Mouse (Mus musculus): ENCODE results near the gene Pex11b. TPM values are rescaled to one million over a fixed set of nuclear protein-coding genes. Genes with fewer than 3 reads are reported as not detected.
A peak's percentile ranks its signal among the peaks of the same experiment; 100 is the strongest.
"Not testable (repeated sequence)": the region's sequence is repeated elsewhere in the genome, so short reads cannot be mapped to it uniquely, and the experiment has no call there.

Gene Pex11b
- polyA plus RNA-seq, 1 experiment from 2014 or later, result 19.8 TPM

- H3K36me3 ChIP-seq, result no peaks in the 10 kb centered on the region
- H3K4me3 ChIP-seq (replicated peaks), result peak overlapping the region; percentile 31
- 0 out of 2 replicates have a peak, but pooled peaks cover 9% of the 10 kb centered on the region for H3K27me3 ChIP-seq
- no peaks in the 10 kb centered on the region for H3K9me3 ChIP-seq (replicated peaks)
- WGBS (ENCODE audit: insufficient replicate concordance), result 11% methylated on average over 17 of the region's 18 CpGs
- peak; percentile 26; the same call in 1 of the 2 replicates for ATAC-seq (ENCODE audit: low read depth)
- H3K27ac ChIP-seq, result no peak overlapping the region
- H3K4me1 ChIP-seq (replicated peaks), result peaks cover 12% of the 10 kb centered on the region
- 0 out of 2 replicates have a peak overlapping the region, but pooled peaks have one; percentile 38 for H3K9ac ChIP-seq
- H3K4me2 ChIP-seq, result peak overlapping the region; percentile 59
- DNase-seq, result peak; percentile 34
These were observed 28.5 kb downstream of the Pex11b start for GRCm38 (mm10) chr3:96663432-96664239.

GRCm38 (mm10) chr3:96665732-96666363 lies 30.7 kb downstream of the Pex11b start:
- ATAC-seq (ENCODE audit: low read depth); H3K9me3 ChIP-seq (replicated peaks); H3K4me3 ChIP-seq (replicated peaks); H3K4me2 ChIP-seq; DNase-seq; H3K27ac ChIP-seq; H3K36me3 ChIP-seq; H3K9ac ChIP-seq: not testable (repeated sequence)
- Histone ChIP-seq H3K4me1 (replicated peaks) (peaks cover 24% of the 10 kb centered on the region), H3K27me3 (peaks cover 19% of the 10 kb centered on the region)
- 71% methylated on average over 7 of the region's 7 CpGs for WGBS (ENCODE audit: insufficient replicate concordance)

- Histone ChIP-seq H3K9me3 (replicated peaks) (no peaks in the 10 kb centered on the region), H3K27me3 (peaks cover 27% of the 10 kb centered on the region), H3K27ac (no peak overlapping the region), H3K36me3 (no peaks in the 10 kb centered on the region), H3K9ac (no peak overlapping the region), H3K4me1 (replicated peaks) (peaks cover 27% of the 10 kb centered on the region), H3K4me2 (no peak overlapping the region), H3K4me3 (replicated peaks) (no peak overlapping the region)
- DNase-seq (no peak), ATAC-seq (ENCODE audit: low read depth) (no peak)
- WGBS (ENCODE audit: insufficient replicate concordance), result 84% methylated on average over 5 of the region's 5 CpGs
These were observed 31.7 kb downstream of the Pex11b start for GRCm38 (mm10) chr3:96666916-96667315.

GRCm38 (mm10) chr3:96667316-96667715 lies 32.1 kb downstream of the Pex11b start:
- H3K27me3 ChIP-seq, result peaks cover 27% of the 10 kb centered on the region
- H3K9ac ChIP-seq, result no peak overlapping the region
- no peaks in the 10 kb centered on the region for H3K9me3 ChIP-seq (replicated peaks)
- H3K4me2 ChIP-seq, result no peak overlapping the region
- no peaks in the 10 kb centered on the region for H3K36me3 ChIP-seq
- H3K4me1 ChIP-seq (replicated peaks), result peaks cover 27% of the 10 kb centered on the region
- WGBS (ENCODE audit: insufficient replicate concordance), result 31% methylated on average over 1 of the region's 1 CpGs
- ATAC-seq (ENCODE audit: low read depth) (no peak), DNase-seq (no peak)
- no peak overlapping the region for H3K4me3 ChIP-seq (replicated peaks)
- no peak overlapping the region for H3K27ac ChIP-seq

- Histone ChIP-seq H3K4me3 (replicated peaks) (no peak overlapping the region), H3K4me1 (replicated peaks) (peaks cover 24% of the 10 kb centered on the region), H3K9me3 (replicated peaks) (no peaks in the 10 kb centered on the region), H3K4me2 (no peak overlapping the region), H3K36me3 (no peaks in the 10 kb centered on the region), H3K9ac (no peak overlapping the region), H3K27ac (no peak overlapping the region), H3K27me3 (peaks cover 30% of the 10 kb centered on the region)
- WGBS (ENCODE audit: insufficient replicate concordance), result 76% methylated on average over 5 of the region's 5 CpGs
- DNase-seq (no peak), ATAC-seq (ENCODE audit: low read depth) (no peak)
These were observed 33.4 kb downstream of the Pex11b start for GRCm38 (mm10) chr3:96668424-96669067.

- ATAC-seq (ENCODE audit: low read depth) (peak; percentile 92), DNase-seq (peak; percentile 56)
- H3K27me3 ChIP-seq, result peaks cover 28% of the 10 kb centered on the region
- H3K9ac ChIP-seq, result peak within 1 kb of the TSS; percentile 45
- peak within 1 kb of the TSS; percentile 74 for H3K4me2 ChIP-seq
- peaks cover 16% of the 10 kb centered on the region for H3K4me1 ChIP-seq (replicated peaks)
- no peak within 1 kb of the TSS for H3K27ac ChIP-seq
- no peaks in the 10 kb centered on the region for H3K9me3 ChIP-seq (replicated peaks)
- no peaks in the 10 kb centered on the region for H3K36me3 ChIP-seq
- H3K4me3 ChIP-seq (replicated peaks), result peak within 1 kb of the TSS; percentile 53
- 4% methylated on average over 35 of the region's 35 CpGs for WGBS (ENCODE audit: insufficient replicate concordance)
These were observed 34.7 kb downstream of the Pex11b start, which contains the start of gene Ankrd35 for GRCm38 (mm10) chr3:96669727-96670468. Gene Ankrd35, plus strand, starts transcription at chr3:96670131.

- no peak overlapping the region for H3K27ac ChIP-seq
- no peak for ATAC-seq (ENCODE audit: low read depth)
- H3K9me3 ChIP-seq (replicated peaks), result no peaks in the 10 kb centered on the region
- H3K4me2 ChIP-seq, result no peak overlapping the region
- no peak for DNase-seq
- H3K4me1 ChIP-seq (replicated peaks), result peaks cover 16% of the 10 kb centered on the region
- no peak overlapping the region for H3K9ac ChIP-seq
- H3K36me3 ChIP-seq, result no peaks in the 10 kb centered on the region
- 70% methylated on average over 5 of the region's 5 CpGs for WGBS (ENCODE audit: insufficient replicate concordance)
- no peak overlapping the region for H3K4me3 ChIP-seq (replicated peaks)
- H3K27me3 ChIP-seq, result peaks cover 28% of the 10 kb centered on the region
These were observed 36.3 kb downstream of the Pex11b start for GRCm38 (mm10) chr3:96671519-96671918.

- no peaks in the 10 kb centered on the region for H3K36me3 ChIP-seq
- H3K4me2 ChIP-seq, result no peak overlapping the region
- peaks cover 17% of the 10 kb centered on the region for H3K4me1 ChIP-seq (replicated peaks)
- peaks cover 30% of the 10 kb centered on the region for H3K27me3 ChIP-seq
- no peaks in the 10 kb centered on the region for H3K9me3 ChIP-seq (replicated peaks)
- DNase-seq (no peak), ATAC-seq (ENCODE audit: low read depth) (no peak)
- whole genome bisulfite sequencing (ENCODE audit: insufficient replicate concordance), result 63% methylated on average over 4 of the region's 4 CpGs
- no peak overlapping the region for H3K4me3 ChIP-seq (replicated peaks)
- H3K27ac ChIP-seq, result no peak overlapping the region
- no peak overlapping the region for H3K9ac ChIP-seq
These were observed 38.3 kb downstream of the Pex11b start for GRCm38 (mm10) chr3:96673514-96673913.

- H3K36me3 ChIP-seq, result no peaks in the 10 kb centered on the region
- H3K4me1 ChIP-seq (replicated peaks), result peaks cover 26% of the 10 kb centered on the region
- ATAC-seq (ENCODE audit: low read depth) (no peak), DNase-seq (no peak)
- H3K27ac ChIP-seq, result no peak overlapping the region
- no peak overlapping the region for H3K4me3 ChIP-seq (replicated peaks)
- peaks cover 34% of the 10 kb centered on the region for H3K27me3 ChIP-seq
- H3K9ac ChIP-seq, result no peak overlapping the region
- no peak overlapping the region for H3K4me2 ChIP-seq
- H3K9me3 ChIP-seq (replicated peaks), result no peaks in the 10 kb centered on the region
- 61% methylated on average over 8 of the region's 8 CpGs for WGBS (ENCODE audit: insufficient replicate concordance)
These were observed 39.3 kb downstream of the Pex11b start for GRCm38 (mm10) chr3:96674442-96674841.

GRCm38 (mm10) chr3:96675171-96675570 lies 40.0 kb downstream of the Pex11b start:
- Histone ChIP-seq H3K4me2 (no peak overlapping the region), H3K27ac (no peak overlapping the region), H3K9me3 (replicated peaks) (no peaks in the 10 kb centered on the region), H3K4me1 (replicated peaks) (peaks cover 26% of the 10 kb centered on the region), H3K4me3 (replicated peaks) (no peak overlapping the region), H3K9ac (no peak overlapping the region), H3K27me3 (peaks cover 39% of the 10 kb centered on the region), H3K36me3 (no peaks in the 10 kb centered on the region)
- no peak for DNase-seq
- no peak for ATAC-seq (ENCODE audit: low read depth)
- WGBS (ENCODE audit: insufficient replicate concordance), result 59% methylated on average over 3 of the region's 3 CpGs

- DNase-seq (no peak), ATAC-seq (ENCODE audit: low read depth) (no peak)
- H3K27ac ChIP-seq, result no peak overlapping the region
- whole genome bisulfite sequencing (ENCODE audit: insufficient replicate concordance), result 57% methylated on average over 3 of the region's 3 CpGs
- H3K36me3 ChIP-seq, result no peaks in the 10 kb centered on the region
- peaks cover 40% of the 10 kb centered on the region for H3K27me3 ChIP-seq
- no peak overlapping the region for H3K9ac ChIP-seq
- H3K9me3 ChIP-seq (replicated peaks), result no peaks in the 10 kb centered on the region
- H3K4me3 ChIP-seq (replicated peaks), result no peak overlapping the region
- no peak overlapping the region for H3K4me2 ChIP-seq
- H3K4me1 ChIP-seq (replicated peaks), result peaks cover 26% of the 10 kb centered on the region
These were observed 40.5 kb downstream of the Pex11b start for GRCm38 (mm10) chr3:96675690-96676089.

All from liver, embryonic 13.5 days (tissue).